Mouse (Mus musculus): ENCODE results near the gene Ckb. TPM values are rescaled to one million over a fixed set of nuclear protein-coding genes. Genes with fewer than 3 reads are reported as not detected.
"Not testable (repeated sequence)": the region's sequence is repeated elsewhere in the genome, so short reads cannot be mapped to it uniquely, and the experiment has no call there.

Gene Ckb
- 10 to 100 TPM; 67.8 to 74.5 TPM for total RNA-seq (2021)
- long read RNA-seq, experiment 1, transcript Ckb-201 (8 exons, 1,472 nt) = major isoform, 103 of 110 reads
- long read RNA-seq, experiment 1, partial matches to known transcripts = 5 of 110 reads
- long read RNA-seq, experiment 1, other reads (novel, unspliced or antisense) = 0 of 110 reads
- long read RNA-seq, experiment 2, transcript Ckb-201 (8 exons, 1,472 nt) = major isoform, 59 of 64 reads
- long read RNA-seq, experiment 2, partial matches to known transcripts = 5 of 64 reads
- long read RNA-seq, experiment 2, other reads (novel, unspliced or antisense) = 0 of 64 reads

DNA sequence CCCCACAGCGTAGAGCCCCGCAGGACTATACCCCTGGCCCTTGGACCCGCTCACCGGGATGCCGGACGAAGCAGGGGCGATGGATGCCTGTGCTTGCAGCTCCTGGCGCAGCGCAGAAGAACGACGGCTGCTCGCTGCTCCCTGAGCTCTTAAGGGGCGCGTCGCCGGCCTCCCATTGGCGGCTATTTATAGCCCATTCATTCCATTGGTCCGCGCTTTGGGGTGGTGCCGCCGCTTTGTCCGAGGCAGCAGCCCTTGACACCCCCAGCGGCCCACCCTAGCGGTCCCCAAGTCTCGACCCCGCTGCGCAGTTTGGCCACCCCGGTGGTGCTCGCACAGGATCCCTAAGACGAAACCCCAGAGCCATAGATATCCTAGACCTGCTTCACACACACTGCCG lies at the start of gene Ckb:
Ckb (minus strand) TSS at position 163 of the 400 bp plus-strand sequence.
- peak; percentile 87 to 91 for DNase-seq

DNA sequence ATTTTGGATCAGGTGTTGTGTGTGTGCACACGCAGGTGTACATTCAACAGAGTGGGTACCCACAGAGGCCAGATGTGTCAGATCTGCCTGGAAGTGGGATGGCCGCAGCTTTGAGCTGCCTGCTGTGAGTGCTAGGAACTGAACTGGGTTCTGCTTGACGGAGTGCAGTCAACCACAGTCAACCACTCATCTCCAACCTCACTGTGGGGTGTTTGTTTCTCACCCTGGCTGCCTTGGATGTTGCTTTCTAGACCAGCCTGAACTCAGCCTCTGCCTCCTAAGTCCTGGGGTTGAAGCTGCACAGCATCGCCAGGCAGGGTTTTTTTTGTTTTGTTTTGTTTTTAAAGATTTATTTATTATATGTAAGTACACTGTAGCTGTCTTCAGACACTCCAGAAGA lies 48.1 kb upstream of the Ckb start:
- no peak for DNase-seq

DNA sequence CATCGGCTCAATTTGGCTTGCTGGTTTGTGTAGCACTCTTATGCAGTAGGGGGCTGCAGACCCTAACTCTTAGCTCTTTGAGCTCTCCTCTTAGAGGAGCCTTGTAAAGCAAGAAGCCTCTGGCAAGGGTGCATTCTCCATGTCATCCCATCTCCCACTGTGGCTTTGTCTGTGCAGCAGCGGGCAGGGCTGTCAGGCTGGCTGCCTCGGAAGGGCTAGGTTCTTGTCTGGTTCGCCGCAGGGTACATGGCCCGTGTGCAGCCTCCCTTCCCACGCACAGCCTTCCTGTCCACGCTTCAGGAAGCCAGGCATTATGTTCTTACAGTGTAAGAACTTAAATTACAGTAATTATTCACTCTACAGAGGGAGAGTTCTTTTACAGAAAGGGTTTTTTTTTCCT lies 46.5 kb upstream of the Ckb start:
- DNase-seq = no peak

DNA sequence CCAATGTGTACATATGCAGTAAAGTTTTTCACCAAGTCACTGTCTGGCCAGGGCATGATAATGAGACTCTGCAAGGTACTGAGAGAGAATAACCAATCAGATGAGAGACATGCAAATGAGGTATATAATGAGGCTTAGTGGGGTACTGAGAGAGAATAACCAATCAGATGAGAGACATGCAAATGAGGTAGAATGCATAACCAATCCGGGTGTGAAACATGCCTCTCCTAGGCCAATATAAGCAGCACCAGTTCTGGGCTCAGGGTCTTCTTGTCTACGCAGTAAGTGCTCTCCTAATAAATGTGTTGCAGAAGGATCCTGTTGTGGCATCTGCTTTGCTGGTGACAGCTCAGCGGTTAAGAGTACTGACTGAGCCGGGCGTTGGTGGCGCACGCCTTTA lies 44.4 kb upstream of the Ckb start:
- no peak for DNase-seq

DNA sequence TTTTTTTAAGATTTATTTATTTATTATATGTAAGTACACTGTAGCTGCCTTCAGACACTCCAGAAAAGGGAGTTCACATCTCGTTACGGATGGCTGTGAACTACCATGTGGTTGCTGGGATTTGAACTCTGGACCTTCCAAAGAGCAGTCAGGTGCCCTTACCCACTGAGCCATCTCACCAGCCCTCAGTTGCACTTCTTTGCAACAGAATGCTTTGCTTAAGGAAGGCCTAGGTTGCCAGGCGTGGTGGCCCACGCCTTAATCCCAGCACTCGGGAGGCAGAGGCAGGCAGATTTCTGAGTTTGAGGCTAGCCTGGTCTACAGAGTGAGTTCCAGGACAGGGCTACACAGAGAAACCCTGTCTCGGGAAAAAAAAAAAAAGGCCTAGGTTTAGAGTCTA lies 41.7 kb upstream of the Ckb start:
- DNase-seq = not testable (repeated sequence)

DNA sequence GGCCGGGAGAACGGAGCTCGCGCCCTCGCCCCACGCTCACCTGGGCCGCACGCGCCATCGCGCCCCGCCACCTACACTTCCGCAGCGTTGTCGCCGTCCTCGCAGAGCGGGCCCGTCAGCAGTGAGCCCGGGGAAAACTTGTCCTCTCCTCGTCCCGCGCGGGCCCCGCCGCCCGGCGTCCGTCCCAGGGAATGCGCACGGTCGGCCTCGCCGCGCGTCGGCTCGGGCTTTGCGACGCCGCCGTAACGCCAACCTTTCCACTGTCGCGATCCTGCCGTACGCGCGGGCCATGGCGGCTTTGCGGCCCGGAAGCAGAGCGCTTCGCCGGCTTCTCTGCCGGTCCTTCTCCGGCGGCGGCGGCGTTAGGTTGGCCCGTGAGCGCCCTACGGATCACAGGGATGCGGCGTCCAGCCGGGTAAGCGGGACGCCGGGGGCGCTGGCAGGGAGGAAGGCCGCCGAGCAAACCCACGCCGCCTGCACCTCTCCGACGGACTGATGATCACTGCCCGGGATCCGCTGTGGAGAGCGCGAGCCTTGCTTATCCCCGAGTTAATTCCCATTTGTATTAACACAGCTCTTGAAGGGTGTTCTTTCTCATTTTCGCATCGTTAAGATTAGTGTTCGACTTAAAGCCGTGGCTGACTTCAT lies 41.0 kb upstream of the Ckb start, which contains the start of the genes Bag5 and Apopt1:
Bag5 (minus strand) TSS at position 254 of the 648 bp plus-strand sequence.
Apopt1 (plus strand) TSS at position 258 of the 648 bp plus-strand sequence.
- peak; percentile 94 to 95 for DNase-seq

DNA sequence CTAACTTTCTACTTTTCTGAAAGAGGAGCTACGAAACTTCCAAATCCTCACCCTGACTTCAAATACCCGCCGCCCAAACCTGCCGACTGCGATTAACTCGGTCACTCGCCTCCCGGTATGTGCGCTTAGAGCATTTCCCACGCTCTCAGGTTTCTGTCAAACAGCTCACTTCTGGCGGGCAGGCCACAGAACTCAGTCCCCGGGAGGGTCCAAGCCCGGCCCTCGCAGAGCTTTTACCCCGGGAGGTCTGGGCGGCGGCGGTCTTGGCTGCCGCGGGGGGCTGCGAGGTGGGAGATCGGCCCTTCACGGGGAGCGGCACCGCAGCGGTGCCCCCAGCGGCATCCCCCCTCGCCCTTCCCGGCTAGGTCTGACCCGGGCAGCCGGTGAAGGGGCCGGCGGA lies 40.3 kb upstream of the Ckb start:
- no peak for DNase-seq

DNA sequence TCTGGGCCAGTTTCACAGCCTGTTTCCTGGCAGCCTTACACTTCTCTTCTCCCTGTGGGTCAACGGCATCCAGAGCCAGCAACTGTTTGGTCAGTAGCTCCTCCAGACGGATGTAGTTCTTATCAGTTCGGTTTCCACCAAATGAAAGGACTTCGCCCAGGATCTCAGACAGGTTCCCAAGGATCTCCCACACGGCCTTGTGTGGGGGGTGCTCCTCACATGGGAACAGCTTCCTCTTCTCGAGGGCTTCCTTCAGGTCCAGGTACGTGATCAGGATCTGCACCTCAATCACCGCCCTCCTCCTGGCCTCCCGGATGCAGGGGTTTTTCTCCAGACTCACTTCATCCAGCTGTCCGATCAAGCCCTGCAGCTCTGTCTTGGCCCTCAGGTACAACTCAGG lies 38.0 kb upstream of the Ckb start:
- DNase-seq = peak in 1 of 2 experiments; percentile 47

DNA sequence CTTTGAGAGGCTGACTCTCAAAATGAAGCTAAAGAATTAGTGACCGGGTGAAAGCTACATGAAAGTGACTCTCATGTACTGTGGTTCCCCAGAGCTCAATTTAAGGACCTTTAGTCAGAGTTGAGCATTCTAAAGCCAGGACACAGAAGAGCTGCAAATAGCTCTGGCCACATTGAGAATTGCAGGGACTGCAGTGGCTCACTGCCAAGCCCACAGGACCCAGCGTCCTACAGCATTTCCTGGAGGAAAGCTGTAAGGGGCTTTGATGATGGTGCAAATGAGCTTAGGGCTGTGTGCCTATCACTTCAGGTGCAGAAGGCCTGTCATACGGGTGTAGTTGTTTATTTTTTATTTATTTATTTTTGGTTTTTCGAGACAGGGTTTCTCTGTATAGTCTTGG lies 36.0 kb upstream of the Ckb start:
- DNase-seq = peak in 1 of 2 experiments; percentile 55

DNA sequence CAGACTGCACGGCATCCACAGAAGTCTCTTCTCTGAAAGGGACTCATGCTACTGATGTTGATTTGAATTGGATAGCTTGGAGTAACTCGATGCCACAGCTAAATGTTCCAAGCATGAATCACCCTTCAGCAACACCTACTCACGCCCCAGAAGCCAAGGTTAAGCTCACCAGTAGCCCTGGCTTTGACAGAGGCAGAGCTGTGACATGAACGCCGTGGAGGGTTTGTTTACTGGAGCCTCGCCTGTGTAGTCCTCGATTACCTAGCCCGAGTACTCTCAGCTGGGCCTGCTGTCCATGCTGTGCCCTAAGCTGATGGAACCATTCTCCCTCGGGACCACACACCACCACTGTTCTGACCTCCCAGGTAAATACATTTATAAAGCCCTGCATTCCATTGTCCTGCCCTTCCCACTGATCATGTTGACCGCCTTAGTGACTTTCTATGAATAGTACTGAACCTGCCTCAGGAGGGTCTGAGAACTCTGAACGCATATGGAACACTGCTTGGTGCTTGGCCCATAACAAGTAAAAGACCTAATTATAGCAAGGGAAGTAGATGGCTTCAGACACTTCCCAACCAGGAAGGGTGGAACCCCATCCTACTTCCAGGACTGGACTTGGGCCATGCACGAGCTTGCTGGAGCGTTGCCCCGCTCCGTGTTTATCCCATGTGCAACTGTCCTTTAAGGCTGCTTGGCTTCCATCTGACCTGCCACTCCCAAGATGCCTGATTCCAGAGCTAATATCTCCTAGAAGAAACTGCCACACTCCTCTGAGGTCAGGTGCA lies 33.2 kb upstream of the Ckb start:
- DNase-seq = peak; percentile 90 to 94

DNA sequence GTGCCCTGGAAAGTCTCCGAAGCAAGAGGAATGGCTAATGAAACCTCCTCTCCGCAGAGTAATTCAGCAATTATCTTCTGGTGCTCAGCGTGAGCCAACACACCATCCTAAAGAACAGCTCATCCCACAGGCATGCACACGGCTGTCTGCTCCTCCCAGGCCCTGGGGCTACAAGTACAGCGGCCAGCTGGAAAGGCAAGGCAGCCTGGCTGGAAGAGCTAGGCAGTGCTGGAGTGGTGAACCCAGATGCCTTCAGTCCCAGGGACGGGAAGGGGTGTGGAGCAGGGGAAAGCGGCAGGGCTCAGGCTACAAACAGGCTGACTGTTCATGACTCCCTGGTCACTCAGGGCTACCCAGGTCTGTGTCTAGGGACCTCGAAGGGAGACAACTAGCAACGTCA lies 32.5 kb upstream of the Ckb start:
- DNase-seq = peak; percentile 80 to 90

DNA sequence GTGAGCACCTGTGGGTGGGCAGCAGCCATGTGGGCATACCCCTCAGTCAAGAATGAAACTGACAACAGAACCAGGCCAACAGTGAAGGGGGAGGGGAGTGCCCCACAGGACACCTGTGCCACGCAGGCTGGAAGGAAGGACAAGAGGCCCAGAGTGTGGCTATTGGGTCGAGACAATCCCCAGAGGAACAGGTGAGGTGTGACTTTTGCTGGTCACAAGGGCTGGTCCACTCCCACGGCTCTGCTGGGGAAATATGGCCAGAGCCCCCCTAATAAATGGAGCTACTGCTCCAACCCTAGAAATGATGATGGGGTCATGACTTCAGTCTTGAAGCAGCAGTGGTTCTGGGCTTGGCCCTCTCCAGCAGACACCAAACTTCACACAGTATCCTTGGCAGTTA lies 31.2 kb upstream of the Ckb start:
- DNase-seq = no peak

DNA sequence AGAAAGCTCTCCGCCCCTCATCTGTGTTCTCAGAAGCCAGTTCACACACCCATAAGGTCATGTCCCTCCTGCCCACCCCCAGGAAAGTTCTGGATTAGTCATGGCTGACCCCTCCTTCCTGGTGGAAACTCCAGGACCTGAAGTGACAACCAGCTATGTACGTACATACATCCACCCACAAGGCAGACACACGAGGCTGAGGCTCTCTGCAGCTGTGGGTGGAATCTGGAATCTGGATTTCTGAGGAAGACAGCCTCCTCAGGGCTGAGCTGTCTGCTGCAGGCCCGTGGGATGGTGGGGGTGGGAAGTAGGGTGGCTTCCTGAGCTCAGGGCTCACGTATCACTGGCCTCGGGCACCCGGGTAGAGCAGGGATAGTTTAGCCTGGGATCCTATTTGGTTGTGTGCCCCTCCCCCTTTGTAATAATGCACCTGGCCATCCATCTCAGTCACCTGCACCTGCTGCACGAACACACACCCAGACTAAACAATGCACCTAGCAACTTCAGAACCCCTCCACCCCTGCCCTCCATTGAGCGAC lies 28.9 kb upstream of the Ckb start:
- no peak for DNase-seq

DNA sequence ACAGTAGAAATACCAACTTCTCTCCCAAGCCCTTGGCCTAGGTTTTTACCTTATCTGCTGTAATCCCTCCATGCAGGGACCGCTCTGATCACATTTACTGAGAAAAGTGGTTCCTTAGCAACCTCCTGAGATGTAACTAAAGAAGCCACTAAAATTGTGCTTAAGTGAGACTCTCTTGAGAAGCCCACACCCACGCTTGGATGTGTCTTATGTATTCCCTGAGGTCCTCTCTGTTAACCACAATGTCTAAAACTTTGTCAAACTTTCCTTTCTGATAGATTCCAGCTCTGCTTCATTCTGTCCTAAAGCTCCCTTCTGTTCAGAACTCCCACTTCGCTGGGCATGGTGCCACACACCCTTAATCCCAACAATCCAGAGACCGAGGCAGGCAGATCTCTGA lies 27.4 kb upstream of the Ckb start:
- DNase-seq = no peak

DNA sequence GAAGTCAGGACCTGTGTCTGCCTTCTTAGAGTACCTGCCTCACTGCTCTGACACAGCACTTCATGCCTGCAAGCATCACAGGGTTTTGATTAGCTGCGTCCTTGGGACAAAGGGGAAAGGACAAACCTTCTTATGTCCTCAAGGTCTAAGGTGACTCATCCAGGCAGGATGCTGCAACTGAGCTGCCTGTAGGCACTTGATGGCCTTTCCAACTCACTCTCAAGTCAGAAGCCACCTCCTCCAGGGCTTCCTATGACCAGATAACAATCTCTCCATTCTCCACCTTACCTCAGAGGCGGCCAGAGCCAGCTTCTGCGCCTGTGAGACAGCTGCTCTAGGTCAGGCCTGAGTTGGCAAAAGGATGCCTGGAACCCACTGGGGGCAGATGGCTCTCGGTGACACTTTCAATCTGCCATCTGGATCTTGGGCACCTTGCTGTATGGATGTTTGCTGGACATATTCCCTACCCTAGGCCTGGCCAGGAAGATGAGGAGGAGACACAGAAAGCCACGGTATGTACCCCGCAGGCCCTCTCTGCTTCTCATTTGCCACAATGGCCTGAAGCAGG lies 26.3 kb upstream of the Ckb start:
- DNase-seq = no peak

DNA sequence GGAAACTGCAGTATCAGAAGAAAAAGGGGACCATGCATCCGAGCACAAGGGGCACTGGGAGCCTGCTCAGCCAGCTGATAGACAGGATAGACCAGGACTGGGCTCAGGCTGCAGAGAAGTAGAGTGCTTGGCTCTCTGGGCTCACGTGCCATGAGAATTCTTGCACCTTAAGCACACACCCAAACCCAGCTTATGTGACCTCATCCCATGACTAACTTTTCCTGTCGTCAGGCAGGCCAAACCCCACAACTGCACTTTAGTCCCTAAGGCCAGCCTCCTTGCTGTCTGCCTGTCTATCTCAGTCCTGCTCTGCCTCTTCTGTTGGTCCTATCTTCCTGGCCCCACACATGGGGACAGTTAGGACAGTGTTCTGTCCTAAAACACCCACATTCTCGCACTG lies 25.6 kb upstream of the Ckb start:
- DNase-seq = no peak

DNA sequence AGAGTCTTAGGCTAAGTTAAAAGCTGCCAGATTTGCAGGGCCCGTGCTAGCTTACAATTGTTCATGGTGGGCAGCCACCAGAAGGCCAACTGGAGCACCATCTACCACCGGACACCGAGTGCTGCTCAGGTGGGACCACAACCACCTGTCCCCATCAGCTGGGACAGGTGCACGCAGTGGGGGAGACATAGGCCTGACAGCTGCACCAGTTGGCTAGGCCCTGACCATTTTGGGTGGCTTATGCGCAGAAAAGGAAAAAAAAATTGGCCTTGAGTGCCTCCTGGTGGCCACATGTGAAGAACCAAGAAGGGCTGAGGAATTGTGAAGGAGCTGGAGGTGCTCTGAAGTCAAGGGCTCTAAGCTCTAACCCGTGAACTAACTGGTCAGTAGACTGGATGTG lies 24.1 kb upstream of the Ckb start:
- peak; percentile 83 to 88 for DNase-seq

DNA sequence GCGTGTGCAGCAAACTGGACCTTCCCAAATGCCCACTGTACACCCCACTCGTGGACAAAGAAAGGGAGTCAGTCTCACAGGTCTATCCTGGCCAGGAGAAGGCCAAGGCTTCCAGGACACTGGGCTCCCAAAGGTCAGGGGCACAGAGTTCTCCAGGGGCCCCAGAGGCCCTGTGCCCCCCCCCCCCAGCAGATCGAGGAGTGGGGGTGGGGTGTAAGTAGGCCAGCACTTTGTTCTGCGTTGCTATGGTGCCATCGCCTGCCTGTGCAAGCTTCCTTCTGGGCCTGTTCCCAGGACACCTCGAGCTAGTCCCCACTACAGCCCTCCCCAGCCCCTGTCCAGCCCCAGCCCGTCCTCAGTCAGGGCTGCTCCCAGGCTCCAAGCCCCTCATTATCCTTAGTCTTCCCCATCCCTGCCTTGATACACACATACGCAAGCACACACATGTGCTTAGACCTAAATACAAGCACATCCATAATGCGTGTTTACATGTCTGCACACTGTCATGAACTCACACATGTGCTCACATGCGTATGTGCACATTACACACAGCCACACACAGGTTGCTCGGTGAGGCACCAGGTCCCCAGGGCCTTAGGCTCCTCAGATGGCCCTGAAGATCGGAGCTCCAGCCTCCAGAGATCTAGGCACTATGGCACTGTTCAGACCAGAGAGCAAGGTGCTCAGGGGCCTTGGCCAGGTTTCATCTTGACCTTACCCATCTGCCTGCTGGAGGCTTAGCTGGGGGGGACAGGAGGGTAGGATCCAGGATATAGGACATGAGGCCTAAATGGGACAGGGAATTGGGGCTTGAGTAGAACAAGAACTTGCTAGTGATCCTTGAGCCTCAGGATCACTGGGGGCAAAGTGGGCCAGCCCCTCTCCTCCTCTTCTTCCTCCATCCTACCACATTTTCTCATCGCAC lies 23.0 kb upstream of the Ckb start:
- no peak for DNase-seq

DNA sequence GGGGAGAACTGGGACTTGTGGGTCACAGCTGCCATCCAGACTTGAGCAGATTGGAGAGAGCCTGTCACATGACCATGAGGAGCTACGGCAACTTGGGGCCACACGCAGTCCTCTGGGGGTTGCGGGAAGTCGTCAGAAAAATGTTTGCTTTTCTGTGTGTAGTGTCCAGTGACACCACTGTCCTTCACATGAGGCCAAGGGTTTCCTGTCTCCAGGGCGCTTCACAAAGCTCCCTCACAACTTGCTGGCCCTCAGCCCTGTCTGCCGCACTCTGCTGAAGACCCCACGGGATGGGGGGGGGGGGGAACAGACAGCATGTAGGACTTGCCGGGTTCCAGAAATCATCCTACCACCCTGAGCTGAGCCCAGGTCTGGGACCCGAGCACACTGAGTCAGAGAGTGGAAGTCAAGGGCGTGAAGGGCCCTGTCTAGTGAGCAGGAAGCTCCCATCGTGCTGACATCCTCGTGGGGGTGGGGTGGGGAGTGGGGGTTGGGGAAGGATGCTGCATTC lies 22.2 kb upstream of the Ckb start:
- DNase-seq = no peak

DNA sequence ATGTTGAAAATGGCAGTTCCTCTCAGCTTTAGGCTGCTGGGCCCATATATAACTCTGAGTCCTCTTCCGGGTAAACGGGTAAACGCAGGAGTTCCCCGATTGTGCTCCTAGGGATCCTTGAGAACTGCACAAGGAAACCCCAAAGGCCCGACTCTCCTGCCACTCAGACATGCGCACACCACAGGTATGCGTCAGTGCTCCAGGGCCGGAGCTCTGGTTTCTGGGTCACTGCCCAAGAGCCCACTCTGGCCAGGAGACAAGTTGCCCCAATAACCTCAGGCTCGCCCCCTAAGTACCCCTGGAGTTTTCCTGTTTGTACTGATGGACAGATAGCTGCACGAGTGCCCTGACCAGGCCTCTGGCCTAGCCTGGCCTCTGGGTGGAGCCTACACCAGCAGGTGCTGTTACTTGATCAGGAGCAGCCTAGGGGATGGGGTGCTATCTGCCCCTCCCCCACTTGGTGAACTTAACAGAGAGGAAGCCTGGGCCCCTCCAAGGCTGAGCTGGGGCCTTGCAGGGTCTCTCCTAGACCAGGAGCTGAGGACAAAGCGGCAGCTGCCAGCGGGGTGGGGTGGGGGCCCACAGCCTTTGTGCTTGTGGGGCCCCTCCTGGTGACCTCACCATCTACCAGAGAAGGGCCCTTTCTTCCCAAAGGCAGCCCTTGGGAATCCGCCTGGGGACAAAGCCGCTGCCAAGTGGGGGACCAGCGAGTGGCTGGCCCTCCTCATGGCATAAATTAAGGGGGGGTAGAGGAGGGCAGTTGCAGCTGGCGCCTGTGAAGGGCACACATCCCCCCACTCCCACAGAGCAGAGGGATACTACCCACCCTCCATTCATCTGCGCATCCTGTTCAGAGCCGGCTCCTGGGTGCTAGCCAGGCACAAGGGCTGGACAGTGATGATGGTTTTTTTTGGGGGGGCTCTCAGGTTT lies 21.5 kb upstream of the Ckb start:
- no peak for DNase-seq

All from heart, adult 18-20 months (tissue).